Mouse (Mus musculus): ENCODE results near the gene Gtf2a1.

- TF ChIP-seq CTCF (IDR thresholded peaks at IDR 0.05; ENCODE audit: control insufficient read depth, insufficient read depth, insufficient replicate concordance, low read depth, low read length) (no peak), POLR2A (IDR thresholded peaks at IDR 0.05; ENCODE audit: control insufficient read depth, low read depth, low read length) (no peak)
Observed at GRCm38 (mm10) chr12:91569255-91569654, 21.0 kb downstream of the Gtf2a1 start.

Data from testis, adult 2 months (tissue).